Mouse (Mus musculus) gastrocnemius, postnatal 36 days (tissue): Measurements from ENCODE around the gene Krt28. TPM values are rescaled to one million over a fixed set of nuclear protein-coding genes. Genes with fewer than 3 reads are reported as not detected.

Source experiments
- DNase-seq, 2 experiments: peaks; one replicate each; pipeline ENCODE4 v3.0.0; 2022
- intact Hi-C: fragments of 180-260 bp; cut with DNase I; formaldehyde crosslinking; loops from one replicate; pipeline ENCODE4 v1.15.1; 2025
- total RNA-seq, 2 experiments: library from RNA; stranded (reverse); gene quantifications; 2 replicates each; pipeline ENCODE4 v1.2.3; 2021

Gene Krt28
- total RNA-seq, 2 experiments from 2014 or later = not detected

GRCm38 (mm10) chr11:99369853-99370451, 4.8 kb downstream of the Krt28 start:
- DNase-seq = no peak
- intact Hi-C loops = loop anchor here (10.0 kb wide), 1 partner anchor 915 kb away; no protein-coding TSS in a partner anchor

DNA sequence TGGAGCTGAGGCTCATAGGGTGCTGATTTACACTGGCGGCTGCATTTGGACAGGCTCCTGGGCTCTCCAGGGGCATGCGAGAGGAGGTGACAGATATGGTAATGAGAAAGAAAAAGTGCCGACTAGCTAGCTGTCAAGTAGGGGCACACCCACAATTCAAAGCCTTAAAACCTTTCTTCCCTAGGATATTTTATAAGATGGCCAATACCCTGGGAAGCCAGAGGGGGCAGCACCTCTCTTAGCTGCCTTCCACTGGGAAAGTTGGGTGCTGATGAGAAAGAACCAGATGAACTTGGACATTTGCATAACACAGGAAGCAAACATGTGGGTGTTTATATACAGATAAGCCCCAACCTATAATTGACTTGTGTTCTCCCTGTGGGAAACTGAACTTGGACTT, 5.5 kb downstream of the Krt28 start:
- DNase-seq = no peak
- intact Hi-C loops = no loop called here

GRCm38 (mm10) chr11:99366791-99367190, 7.9 kb downstream of the Krt28 start:
- no peak for DNase-seq
- intact Hi-C loops = no loop called here

DNA sequence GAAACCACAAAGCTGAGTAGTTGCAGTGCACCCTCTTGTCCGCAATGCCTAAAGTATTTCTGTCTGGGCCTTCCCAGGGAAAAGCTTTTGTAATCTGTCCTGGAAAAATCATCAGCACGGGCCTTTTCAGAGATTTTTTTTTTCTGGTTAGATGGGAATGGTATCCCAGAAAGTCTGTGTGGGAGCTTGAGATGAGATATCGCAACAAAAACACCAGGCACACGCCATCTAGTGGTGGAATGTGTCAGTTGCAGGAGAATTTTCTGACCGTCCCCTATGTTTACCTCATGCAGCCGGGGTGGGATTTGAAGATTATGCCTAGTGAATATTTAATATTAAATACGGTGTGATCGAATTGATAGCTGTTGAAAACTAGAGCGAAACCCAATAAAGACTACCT, 10.3 kb downstream of the Krt28 start:
- intact Hi-C loops = no loop called here
- no peak for DNase-seq

DNA sequence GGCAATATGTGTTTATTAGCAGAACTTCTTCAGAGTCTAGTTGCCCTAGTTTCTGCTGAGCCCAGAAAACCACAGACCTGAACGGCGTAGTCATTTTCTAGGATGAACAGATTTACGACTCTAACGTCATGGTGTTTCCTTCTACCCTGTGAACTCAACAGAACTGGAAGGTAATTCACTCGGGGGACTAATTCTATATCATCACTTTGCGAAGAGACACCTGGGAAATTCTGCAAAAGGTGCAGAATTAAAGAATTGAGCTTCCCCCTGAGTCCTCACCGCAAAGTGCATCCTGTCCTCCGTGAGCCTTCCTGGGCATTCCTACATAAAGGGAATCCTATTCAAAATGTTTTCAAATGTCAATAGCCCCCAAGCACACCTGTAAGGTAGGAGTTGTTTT, 13.3 kb downstream of the Krt28 start:
- intact Hi-C loops = no loop called here
- DNase-seq = no peak

GRCm38 (mm10) chr11:99351004-99351403, 23.7 kb downstream of the Krt28 start, which contains the start of gene Krt27:
Gene Krt27, minus strand, starts transcription at chr11:99351104.
- no peak for DNase-seq
- intact Hi-C loops = no loop called here

GRCm38 (mm10) chr11:99339299-99339847, 35.3 kb downstream of the Krt28 start:
- DNase-seq = no peak
- intact Hi-C loops = no loop called here

- DNase-seq = no peak
- intact Hi-C loops = no loop called here
These were observed 36.8 kb downstream of the Krt28 start, which contains the start of gene Krt26 for GRCm38 (mm10) chr11:99337866-99338265. Gene Krt26, minus strand, starts transcription at chr11:99337966.

DNA sequence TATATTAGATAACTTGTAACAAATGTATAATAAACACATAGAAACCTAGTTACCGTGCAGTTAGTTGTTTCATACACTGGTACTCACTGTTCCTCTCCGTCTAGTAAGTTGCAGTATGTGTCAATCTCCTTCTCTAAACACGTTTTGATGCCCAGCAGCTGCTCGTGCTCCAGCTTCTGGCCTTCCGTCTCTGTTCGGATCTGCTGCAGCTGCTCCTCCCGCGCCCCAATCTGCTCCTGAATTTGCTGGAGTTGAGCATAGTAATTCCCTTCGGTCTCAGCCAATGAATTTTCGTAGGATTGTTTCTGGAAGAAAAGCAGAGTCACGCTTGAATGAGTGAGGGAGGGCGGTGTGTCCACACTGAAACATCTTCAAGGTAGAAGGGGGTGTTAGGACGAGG, 41.3 kb downstream of the Krt28 start:
- intact Hi-C loops = no loop called here
- DNase-seq = no peak

- intact Hi-C loops = no loop called here
- no peak for DNase-seq
These were observed 45.0 kb downstream of the Krt28 start for GRCm38 (mm10) chr11:99329655-99330054.

- intact Hi-C loops = no loop called here
These were observed 51.9 kb downstream of the Krt28 start, which contains the start of gene Krt25 for GRCm38 (mm10) chr11:99322851-99323250. Gene Krt25, minus strand, starts transcription at chr11:99322951.

DNA sequence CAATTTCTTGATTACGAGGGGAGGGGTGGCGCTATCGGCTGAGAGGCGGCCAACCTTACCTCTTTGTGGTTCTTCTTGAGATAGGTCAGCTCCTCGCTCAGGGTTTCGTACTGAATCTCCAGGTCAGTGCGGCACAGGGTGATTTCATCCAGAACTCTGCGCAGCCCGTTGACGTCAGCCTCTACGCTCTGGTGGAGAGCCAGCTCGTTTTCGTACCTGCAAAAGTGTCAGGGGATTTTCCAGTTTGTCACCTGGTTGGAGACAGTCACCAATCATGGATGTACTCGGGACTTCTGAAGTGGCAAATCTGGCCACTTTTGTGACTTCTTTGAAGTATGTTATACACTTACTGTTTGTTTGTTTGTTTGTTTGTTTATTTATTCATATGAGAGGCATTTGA, 53.6 kb downstream of the Krt28 start:
- no peak for DNase-seq
- intact Hi-C loops = no loop called here

More at GRCm38 (mm10) chr11:99322851-99323250, 51.9 kb downstream of the Krt28 start, which contains the start of gene Krt25:
- DNase-seq = no peak

DNA sequence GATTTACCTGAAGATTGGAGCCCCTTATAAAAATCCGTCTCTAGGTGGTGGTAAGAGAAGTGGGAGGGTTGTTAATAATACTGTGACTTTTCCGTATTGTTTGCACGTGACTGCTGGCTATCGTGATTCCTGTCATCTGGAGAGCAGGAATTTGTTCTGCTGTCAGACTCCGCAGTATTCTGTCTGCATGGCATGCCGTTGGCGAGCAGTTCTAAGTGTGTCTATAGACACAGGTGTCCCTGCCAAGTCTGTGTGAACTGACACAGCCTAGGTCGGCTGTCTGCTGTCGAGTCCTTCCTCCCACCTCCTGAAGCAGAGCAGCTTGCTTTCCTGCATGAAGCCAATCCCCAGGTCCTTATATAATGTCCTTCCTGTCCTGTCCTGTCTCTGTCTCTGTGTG, 55.6 kb downstream of the Krt28 start:
- intact Hi-C loops = no loop called here

GRCm38 (mm10) chr11:99316543-99316942, 58.2 kb downstream of the Krt28 start:
- intact Hi-C loops = no loop called here
- DNase-seq = no peak

More for the DNA sequence above, 55.6 kb downstream of the Krt28 start:
- DNase-seq = no peak

Other genes starting within 250 kb of the Krt28 start
- not detected for gene Ccr7, start 219.8 kb downstream of the Krt28 start, total RNA-seq
- 10 to 100 TPM; 26.2 to 31.9 TPM for gene Smarce1, start 143.9 kb downstream of the Krt28 start, total RNA-seq
- gene Krt222, start 130.8 kb downstream of the Krt28 start, total RNA-seq = 1 to 10 TPM; 3.8 to 7.2 TPM
- gene Krt24, start 89.6 kb downstream of the Krt28 start, total RNA-seq = not detected
- not detected for gene Krt25, start 52.0 kb downstream of the Krt28 start, total RNA-seq
- gene Krt26, start 36.9 kb downstream of the Krt28 start, total RNA-seq = not detected
- not detected for gene Krt27, start 23.8 kb downstream of the Krt28 start, total RNA-seq
- 1 to 10 TPM; 3.3 to 3.5 TPM for gene Krt10, start 14.5 kb upstream of the Krt28 start, total RNA-seq
- not detected for gene Krt12, start 47.4 kb upstream of the Krt28 start, total RNA-seq
- gene Krt20, start 63.2 kb upstream of the Krt28 start, total RNA-seq = under 1 TPM in 1 of 2 experiments, not detected in 1; 0.17 TPM
- gene Krt23, start 118.2 kb upstream of the Krt28 start, total RNA-seq = not detected
- not detected for gene Krt39, start 146.4 kb upstream of the Krt28 start, total RNA-seq
- not detected for gene Krt40, start 168.3 kb upstream of the Krt28 start, total RNA-seq
- gene Krtap3-3, start 176.0 kb upstream of the Krt28 start, total RNA-seq = not detected
- gene Krtap3-2, start 181.9 kb upstream of the Krt28 start, total RNA-seq = not detected
- not detected for gene Gm11939, start 184.6 kb upstream of the Krt28 start, total RNA-seq
- gene Krtap3-1, start 191.7 kb upstream of the Krt28 start, total RNA-seq = not detected
- not detected for gene Krtap1-5, start 206.1 kb upstream of the Krt28 start, total RNA-seq
- gene Krtap1-4, start 208.8 kb upstream of the Krt28 start, total RNA-seq = not detected
- gene Krtap1-3, start 216.4 kb upstream of the Krt28 start, total RNA-seq = not detected
- not detected for gene Krtap9-3, start 223.2 kb upstream of the Krt28 start, total RNA-seq
- gene Gm11938, start 228.4 kb upstream of the Krt28 start, total RNA-seq = not detected
- gene Gm11937, start 235.3 kb upstream of the Krt28 start, total RNA-seq = not detected
- gene Krtap2-4, start 239.9 kb upstream of the Krt28 start, total RNA-seq = not detected
- not detected for gene Gm11562, start 245.5 kb upstream of the Krt28 start, total RNA-seq